Mouse (Mus musculus): ENCODE measurements around the gene Chrna3. TPM values are rescaled to one million over a fixed set of nuclear protein-coding genes. Genes with fewer than 3 reads are reported as not detected.

Gene Chrna3
- total and polyA plus RNA-seq, 2 experiments, result not detected

- no peak for TF ChIP-seq POLR2A (IDR thresholded peaks at IDR 0.05; ENCODE audit: extremely low read depth, insufficient read depth, low read length)
- TF ChIP-seq CTCF (IDR thresholded peaks at IDR 0.05; ENCODE audit: low read depth, low read length), result no peak
- H3K79me2 ChIP-seq (ENCODE audit: control insufficient read depth, insufficient read depth, low read length), result no peaks in the 10 kb centered on the region
- H3K27me3 ChIP-seq (ENCODE audit: control insufficient read depth, insufficient read depth, low read length), result no peaks in the 10 kb centered on the region
- H3K27ac ChIP-seq (replicated peaks; ENCODE audit: insufficient read depth, low read depth, low read length), result no peak overlapping the region
- no peak for DNase-seq (ENCODE audit: extremely low read depth, low read depth, low spot score)
- H3K36me3 ChIP-seq (ENCODE audit: control insufficient read depth, insufficient read depth, low read length), result no peaks in the 10 kb centered on the region
- H3K4me3 ChIP-seq (ENCODE audit: insufficient read depth, low read depth, low read length), result no peak overlapping the region
- H3K9ac ChIP-seq (ENCODE audit: low read depth, low read length), result no peak overlapping the region
- no peaks in the 10 kb centered on the region for H3K4me1 ChIP-seq (ENCODE audit: control insufficient read depth, insufficient read depth, low read length)
- 73% methylated on average over 3 of the region's 3 CpGs for WGBS
Observed at GRCm38 (mm10) chr9:54990362-54990761, 36.0 kb downstream of the Chrna3 start.

DNA sequence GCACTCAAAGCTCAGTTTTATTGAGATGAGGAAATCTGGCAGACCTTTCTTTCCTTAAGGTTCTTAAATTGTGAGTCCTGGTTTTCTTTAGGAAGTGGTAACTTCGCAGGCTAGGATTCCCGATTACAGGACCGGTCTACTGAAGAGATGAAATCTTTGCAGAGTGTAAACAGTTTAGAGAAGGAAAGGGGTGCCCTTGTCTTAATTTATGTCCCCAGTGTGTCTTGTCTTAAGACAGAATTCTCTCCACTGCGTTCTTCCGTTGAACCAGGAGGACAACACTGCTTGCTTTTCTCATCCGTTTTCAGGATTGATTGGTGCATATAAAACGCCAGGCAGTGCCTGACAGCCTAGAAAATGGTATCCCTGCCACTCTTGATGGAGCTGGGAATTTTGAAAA is 44.0 kb downstream of the Chrna3 start:
- H3K4me3 ChIP-seq (ENCODE audit: insufficient read depth, low read depth, low read length), result no peak overlapping the region
- no peak overlapping the region for H3K9ac ChIP-seq (ENCODE audit: low read depth, low read length)

DNA sequence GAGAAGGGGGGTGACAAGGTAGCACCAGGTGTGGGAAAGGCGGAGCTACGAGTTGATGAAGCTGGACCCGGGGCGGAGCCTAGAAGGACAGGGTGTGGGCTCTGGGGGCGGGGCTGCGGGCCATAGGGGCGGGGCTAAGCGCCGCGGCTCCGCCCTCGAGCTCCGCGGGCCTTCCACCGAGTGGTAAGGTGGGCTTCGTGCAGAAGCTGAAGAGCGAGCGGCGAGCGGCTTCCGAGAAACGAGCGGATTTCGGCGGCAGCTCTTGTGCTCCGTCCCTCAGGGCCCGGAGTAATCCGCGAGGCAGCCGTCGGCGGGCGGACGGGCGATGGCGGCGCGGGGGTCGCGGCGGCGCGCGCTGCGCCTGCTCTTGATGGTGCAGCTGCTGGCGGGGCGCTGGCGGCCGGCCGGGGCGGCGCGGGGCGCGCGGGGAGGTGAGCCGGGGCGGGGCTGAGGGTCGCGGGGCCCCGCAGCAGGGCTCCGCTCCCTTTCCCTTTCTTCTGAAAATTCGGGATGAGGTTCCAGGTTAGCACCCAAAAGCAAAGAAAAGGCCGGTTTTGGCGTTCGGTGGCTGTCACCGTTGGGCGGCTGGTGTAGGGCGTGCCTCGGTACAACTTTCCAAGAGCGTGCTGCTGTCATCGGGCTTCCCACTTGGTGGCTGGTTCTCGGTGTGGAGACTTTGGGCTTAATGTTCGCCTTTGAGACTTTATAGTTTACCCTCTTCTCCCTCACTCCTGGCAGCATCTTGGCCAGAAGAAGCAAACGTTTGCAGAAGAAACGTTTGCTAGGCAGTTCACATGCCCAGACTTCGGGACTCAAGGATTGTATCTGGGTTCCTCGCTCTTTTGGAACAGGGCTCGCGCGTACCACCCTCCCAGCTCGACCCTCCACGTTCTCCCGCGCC is 44.8 kb downstream of the Chrna3 start:
- Histone ChIP-seq H3K9ac (ENCODE audit: low read depth, low read length) (no peak overlapping the region), H3K36me3 (ENCODE audit: control insufficient read depth, insufficient read depth, low read length) (no peaks in the 10 kb centered on the region), H3K27me3 (ENCODE audit: control insufficient read depth, insufficient read depth, low read length) (peaks cover 24% of the 10 kb centered on the region), H3K79me2 (ENCODE audit: control insufficient read depth, insufficient read depth, low read length) (no peaks in the 10 kb centered on the region), H3K27ac (replicated peaks; ENCODE audit: insufficient read depth, low read depth, low read length) (no peak overlapping the region), H3K4me1 (ENCODE audit: control insufficient read depth, insufficient read depth, low read length) (peaks cover 5% of the 10 kb centered on the region), H3K4me3 (ENCODE audit: insufficient read depth, low read depth, low read length) (peak overlapping the region; percentile 46; the same call in 1 of the 2 replicates)
- 2% methylated on average over 84 of the region's 85 CpGs for WGBS
- DNase-seq (ENCODE audit: extremely low read depth, low read depth, low spot score), result no peak
- no peak for TF ChIP-seq CTCF (IDR thresholded peaks at IDR 0.05; ENCODE audit: low read depth, low read length)
- TF ChIP-seq POLR2A (IDR thresholded peaks at IDR 0.05; ENCODE audit: extremely low read depth, insufficient read depth, low read length), result no peak

More for the DNA sequence above, 44.0 kb downstream of the Chrna3 start:
- Histone ChIP-seq H3K79me2 (ENCODE audit: control insufficient read depth, insufficient read depth, low read length) (no peaks in the 10 kb centered on the region), H3K27me3 (ENCODE audit: control insufficient read depth, insufficient read depth, low read length) (peaks cover 24% of the 10 kb centered on the region), H3K4me1 (ENCODE audit: control insufficient read depth, insufficient read depth, low read length) (peaks cover 5% of the 10 kb centered on the region), H3K36me3 (ENCODE audit: control insufficient read depth, insufficient read depth, low read length) (no peaks in the 10 kb centered on the region), H3K27ac (replicated peaks; ENCODE audit: insufficient read depth, low read depth, low read length) (no peak overlapping the region)
- no peak for DNase-seq (ENCODE audit: extremely low read depth, low read depth, low spot score)
- TF ChIP-seq POLR2A (IDR thresholded peaks at IDR 0.05; ENCODE audit: extremely low read depth, insufficient read depth, low read length), result no peak
- no peak for TF ChIP-seq CTCF (IDR thresholded peaks at IDR 0.05; ENCODE audit: low read depth, low read length)
- 22% methylated on average over 7 of the region's 7 CpGs for WGBS

DNA sequence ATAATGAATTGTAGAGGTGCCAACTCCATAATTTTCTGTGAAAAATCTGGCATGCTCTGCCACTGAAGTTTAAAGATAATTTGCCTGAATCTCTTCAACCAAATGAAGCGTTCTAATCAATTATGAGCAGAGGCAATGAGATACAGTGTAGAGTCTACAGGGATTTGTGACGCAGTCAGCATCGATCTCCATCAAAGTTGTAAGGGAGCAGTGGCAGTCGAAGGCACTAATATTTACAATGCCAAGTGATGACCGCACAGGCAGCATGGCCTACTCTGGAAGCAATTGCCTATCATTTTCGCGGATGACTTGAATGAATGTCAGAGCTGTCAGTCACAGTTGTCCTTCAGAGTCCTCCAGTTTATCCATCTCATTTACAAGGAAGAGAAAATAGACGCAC is 45.7 kb downstream of the Chrna3 start, which contains the start of gene Chrna5:
Chrna5 (plus strand) TSS at position 207 of the 400 bp plus-strand sequence.
- no peaks in the 10 kb centered on the region for H3K36me3 ChIP-seq (ENCODE audit: control insufficient read depth, insufficient read depth, low read length)
- H3K4me3 ChIP-seq (ENCODE audit: insufficient read depth, low read depth, low read length), result peak within 1 kb of the TSS; percentile 46; the same call in 1 of the 2 replicates
- 70% methylated on average over 8 of the region's 8 CpGs for WGBS
- H3K27ac ChIP-seq (replicated peaks; ENCODE audit: insufficient read depth, low read depth, low read length), result no peak within 1 kb of the TSS
- no peak for DNase-seq (ENCODE audit: extremely low read depth, low read depth, low spot score)
- H3K79me2 ChIP-seq (ENCODE audit: control insufficient read depth, insufficient read depth, low read length), result no peaks in the 10 kb centered on the region
- peaks cover 5% of the 10 kb centered on the region for H3K4me1 ChIP-seq (ENCODE audit: control insufficient read depth, insufficient read depth, low read length)
- H3K9ac ChIP-seq (ENCODE audit: low read depth, low read length), result no peak within 1 kb of the TSS
- peaks cover 24% of the 10 kb centered on the region for H3K27me3 ChIP-seq (ENCODE audit: control insufficient read depth, insufficient read depth, low read length)
- TF ChIP-seq CTCF (IDR thresholded peaks at IDR 0.05; ENCODE audit: low read depth, low read length) (no peak), POLR2A (IDR thresholded peaks at IDR 0.05; ENCODE audit: extremely low read depth, insufficient read depth, low read length) (no peak)

DNA sequence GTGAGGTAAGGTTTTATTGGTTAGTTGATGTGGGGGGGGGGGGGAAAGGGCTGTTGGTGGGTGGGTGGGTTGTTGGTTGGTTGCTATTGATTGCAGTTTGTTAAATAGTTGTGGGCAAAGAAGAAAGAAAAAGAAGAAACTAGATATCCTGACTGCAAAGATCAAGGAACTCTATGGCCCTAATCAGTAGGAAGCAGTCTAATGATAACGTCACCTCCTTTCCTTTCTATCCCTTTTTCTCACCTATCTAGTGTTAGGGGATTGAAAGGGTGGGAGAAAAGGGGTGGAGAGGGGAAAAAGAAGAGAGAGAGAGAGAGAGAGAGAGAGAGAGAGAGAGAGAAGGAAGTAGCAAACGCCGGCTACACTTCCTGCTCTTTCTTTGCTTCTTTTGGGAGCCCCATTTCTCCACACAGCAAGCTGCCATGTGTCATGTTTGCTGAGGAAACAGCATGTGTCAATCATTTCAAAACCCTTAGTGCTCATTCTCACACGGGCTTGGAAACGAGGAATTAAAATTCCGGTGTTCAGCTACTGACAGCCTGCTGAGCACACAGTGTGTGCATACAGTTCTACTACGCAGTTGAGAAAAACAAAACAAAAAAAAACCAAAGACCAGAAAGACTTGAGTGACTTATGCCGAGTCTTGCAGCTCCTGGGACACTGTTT is 56.3 kb downstream of the Chrna3 start:
- WGBS, result 57% methylated on average over 8 of the region's 8 CpGs
- no peak for DNase-seq (ENCODE audit: extremely low read depth, low read depth, low spot score)
- no peaks in the 10 kb centered on the region for H3K36me3 ChIP-seq (ENCODE audit: control insufficient read depth, insufficient read depth, low read length)
- no peak overlapping the region for H3K9ac ChIP-seq (ENCODE audit: low read depth, low read length)
- no peaks in the 10 kb centered on the region for H3K27me3 ChIP-seq (ENCODE audit: control insufficient read depth, insufficient read depth, low read length)
- H3K4me1 ChIP-seq (ENCODE audit: control insufficient read depth, insufficient read depth, low read length), result no peaks in the 10 kb centered on the region
- H3K4me3 ChIP-seq (ENCODE audit: insufficient read depth, low read depth, low read length), result no peak overlapping the region
- TF ChIP-seq CTCF (IDR thresholded peaks at IDR 0.05; ENCODE audit: low read depth, low read length) (no peak), POLR2A (IDR thresholded peaks at IDR 0.05; ENCODE audit: extremely low read depth, insufficient read depth, low read length) (no peak)
- H3K27ac ChIP-seq (replicated peaks; ENCODE audit: insufficient read depth, low read depth, low read length), result no peak overlapping the region
- no peaks in the 10 kb centered on the region for H3K79me2 ChIP-seq (ENCODE audit: control insufficient read depth, insufficient read depth, low read length)
